Mouse (Mus musculus): ENCODE data around the gene Grk4. TPM values are rescaled to one million over a fixed set of nuclear protein-coding genes. Genes with fewer than 3 reads are reported as not detected.

The Grk4 gene
- polyA plus RNA-seq, 1 experiment from 2014 or later = 4.6 TPM

GRCm38 (mm10) chr5:34642932-34643331 is 17.2 kb upstream of the Grk4 start:
- H3K27me3 ChIP-seq = no peaks in the 10 kb centered on the region
- in situ Hi-C loops (cut with MboI; ENCODE audit: low pct_unique_long_range_greater_than_20kb) = no loop called here
- DNase-seq (ENCODE audit: low read depth, low spot score) = no peak
- CTCF ChIA-PET = interaction anchor here (0.9 to 1.3 kb wide), 3 partner anchors 96 to 124 kb away, joined by 3 read pairs; no protein-coding TSS in a partner anchor
- no peak for TF ChIP-seq CTCF (IDR thresholded peaks at IDR 0.05)
- POLR2A ChIA-PET = no interaction called here
- no peak for ATAC-seq

GRCm38 (mm10) chr5:34647581-34647980 is 12.6 kb upstream of the Grk4 start:
- in situ Hi-C loops (cut with MboI; ENCODE audit: low pct_unique_long_range_greater_than_20kb) = no loop called here
- ChIA-PET CTCF (interaction anchor here (0.6 to 4.5 kb wide), 9 partner anchors 8 to 132 kb away, joined by 3 to 30 read pairs (median 5); partner anchors contain the start of genes Grk4, Mfsd10 and Nop14), POLR2A (interaction anchor here (1.2 kb wide), 1 partner anchor 10 kb away, joined by 4 read pairs; no protein-coding TSS in a partner anchor)
- DNase-seq (ENCODE audit: low read depth, low spot score) (no peak), ATAC-seq (no peak)
- peak; percentile 79 for TF ChIP-seq CTCF (IDR thresholded peaks at IDR 0.05)
- no peaks in the 10 kb centered on the region for H3K27me3 ChIP-seq

DNA sequence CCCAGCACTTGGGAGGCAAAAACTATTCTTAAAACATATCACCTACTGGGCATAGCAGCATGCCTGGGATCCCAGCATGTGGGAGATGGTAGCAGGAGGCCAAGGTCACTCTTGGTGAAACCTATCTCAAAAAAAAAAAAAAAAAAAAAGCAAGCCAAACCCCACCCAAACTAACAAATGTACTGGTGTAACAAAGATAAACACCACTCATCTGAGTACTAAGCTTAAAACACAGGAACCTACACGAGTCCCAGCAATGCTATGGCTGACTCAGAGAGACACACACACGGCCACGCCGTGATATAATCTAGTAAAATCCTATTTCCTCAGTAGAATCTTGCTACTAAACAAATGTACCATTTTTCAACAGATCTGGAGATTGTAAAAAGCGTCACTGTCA is 7.2 kb upstream of the Grk4 start:
- TF ChIP-seq CTCF (IDR thresholded peaks at IDR 0.05) = no peak
- CTCF ChIA-PET = interaction anchor here (2.0 kb wide), 1 partner anchor 16 kb away, joined by 6 read pairs; the partner anchor contains the start of gene Mfsd10
- no peaks in the 10 kb centered on the region for H3K27me3 ChIP-seq
- no peak for DNase-seq (ENCODE audit: low read depth, low spot score)
- in situ Hi-C loops (cut with MboI; ENCODE audit: low pct_unique_long_range_greater_than_20kb) = no loop called here
- POLR2A ChIA-PET = interaction anchor here (0.7 kb wide), 1 partner anchor 12 kb away, joined by 6 read pairs; no protein-coding TSS in a partner anchor
- no peak for ATAC-seq

GRCm38 (mm10) chr5:34654881-34655280 is 5.3 kb upstream of the Grk4 start:
- no peak for ATAC-seq
- POLR2A ChIA-PET = no interaction called here
- CTCF ChIA-PET = interaction anchor here (2.0 kb wide), 1 partner anchor 18 kb away, joined by 6 read pairs; the partner anchor contains the start of gene Mfsd10
- in situ Hi-C loops (cut with MboI; ENCODE audit: low pct_unique_long_range_greater_than_20kb) = no loop called here
- no peak for DNase-seq (ENCODE audit: low read depth, low spot score)
- no peaks in the 10 kb centered on the region for H3K27me3 ChIP-seq
- TF ChIP-seq CTCF (IDR thresholded peaks at IDR 0.05) = no peak

GRCm38 (mm10) chr5:34657556-34657955 is 2.6 kb upstream of the Grk4 start:
- TF ChIP-seq CTCF (IDR thresholded peaks at IDR 0.05) = no peak
- ATAC-seq = no peak
- ChIA-PET CTCF (interaction anchor here (1.4 to 4.2 kb wide), 2 partner anchors 10 kb away, joined by 4 to 29 read pairs; no protein-coding TSS in a partner anchor), POLR2A (no interaction called here)
- in situ Hi-C loops (cut with MboI; ENCODE audit: low pct_unique_long_range_greater_than_20kb) = no loop called here
- H3K27me3 ChIP-seq = no peaks in the 10 kb centered on the region
- no peak for DNase-seq (ENCODE audit: low read depth, low spot score)

- H3K27me3 ChIP-seq = no peaks in the 10 kb centered on the region
- TF ChIP-seq CTCF (IDR thresholded peaks at IDR 0.05) = no peak
- DNase-seq (ENCODE audit: low read depth, low spot score) (no peak), ATAC-seq (peak; percentile 2)
- in situ Hi-C loops (cut with MboI; ENCODE audit: low pct_unique_long_range_greater_than_20kb) = loop anchor here (10.0 kb wide), 1 partner anchor 384 kb away; the partner anchor contains the start of gene Hgfac
- CTCF ChIA-PET = interaction anchor here (0.7 to 4.2 kb wide), 13 partner anchors 9 to 280 kb away, joined by 3 to 29 read pairs (median 3); partner anchors contain the start of gene Mfsd10
- POLR2A ChIA-PET = interaction anchor here (0.8 to 1.9 kb wide), 4 partner anchors 24 to 111 kb away, joined by 3 to 10 read pairs (median 3); partner anchors contain the start of genes Htt and Mfsd10
Measured at GRCm38 (mm10) chr5:34660591-34661130, 482 bp downstream of the Grk4 start.

- ATAC-seq = no peak
- TF ChIP-seq CTCF (IDR thresholded peaks at IDR 0.05) = peak; percentile 17
- ChIA-PET POLR2A (no interaction called here), CTCF (interaction anchor here (0.6 kb wide), 1 partner anchor 143 kb away, joined by 3 read pairs; no protein-coding TSS in a partner anchor)
- DNase-seq (ENCODE audit: low read depth, low spot score) = no peak
- H3K27me3 ChIP-seq = no peaks in the 10 kb centered on the region
- in situ Hi-C loops (cut with MboI; ENCODE audit: low pct_unique_long_range_greater_than_20kb) = loop anchor here (10.0 kb wide), 1 partner anchor 383 kb away; the partner anchor contains the start of gene Hgfac
Measured at GRCm38 (mm10) chr5:34661909-34662308, 1.7 kb downstream of the Grk4 start.

DNA sequence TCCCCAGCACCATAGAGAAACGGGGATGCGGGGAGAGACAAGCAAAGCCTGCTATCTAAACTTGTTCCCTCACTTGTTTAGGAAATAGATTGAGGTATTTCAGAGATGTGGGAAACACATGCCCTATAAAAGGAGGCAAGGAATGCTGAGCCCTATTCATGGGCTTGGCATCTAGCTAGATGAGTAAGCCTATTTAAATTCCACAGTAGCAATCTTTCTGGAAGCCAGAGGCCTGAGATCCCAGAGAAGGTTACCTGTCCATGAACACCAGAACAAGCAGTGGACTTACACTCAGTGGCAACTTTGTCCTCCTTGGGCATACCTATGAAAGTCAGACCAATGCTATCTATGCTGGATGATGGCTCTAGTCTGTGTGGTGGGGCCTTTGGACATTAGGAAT is 3.1 kb downstream of the Grk4 start:
- ChIA-PET CTCF (interaction anchor here (0.7 to 1.4 kb wide), 5 partner anchors 12 to 94 kb away, joined by 3 read pairs; no protein-coding TSS in a partner anchor), POLR2A (interaction anchor here (0.9 kb wide), 1 partner anchor 131 kb away, joined by 3 read pairs; no protein-coding TSS in a partner anchor)
- TF ChIP-seq CTCF (IDR thresholded peaks at IDR 0.05) = no peak
- no peaks in the 10 kb centered on the region for H3K27me3 ChIP-seq
- DNase-seq (ENCODE audit: low read depth, low spot score) (no peak), ATAC-seq (no peak)
- in situ Hi-C loops (cut with MboI; ENCODE audit: low pct_unique_long_range_greater_than_20kb) = loop anchor here (10.0 kb wide), 1 partner anchor 382 kb away; the partner anchor contains the start of gene Hgfac

- CTCF ChIA-PET = no interaction called here
- ATAC-seq = no peak
- POLR2A ChIA-PET = no interaction called here
Measured at GRCm38 (mm10) chr5:34669493-34669892, 9.3 kb downstream of the Grk4 start.

GRCm38 (mm10) chr5:34670280-34670679 is 10.1 kb downstream of the Grk4 start:
- ATAC-seq = no peak
- CTCF ChIA-PET = no interaction called here
- POLR2A ChIA-PET = no interaction called here
- no peaks in the 10 kb centered on the region for H3K27me3 ChIP-seq
- no peak for DNase-seq (ENCODE audit: low read depth, low spot score)
- TF ChIP-seq CTCF (IDR thresholded peaks at IDR 0.05) = peak; percentile 42
- in situ Hi-C loops (cut with MboI; ENCODE audit: low pct_unique_long_range_greater_than_20kb) = no loop called here

More at GRCm38 (mm10) chr5:34669493-34669892, 9.3 kb downstream of the Grk4 start:
- no peak for DNase-seq (ENCODE audit: low read depth, low spot score)
- in situ Hi-C loops (cut with MboI; ENCODE audit: low pct_unique_long_range_greater_than_20kb) = loop anchor here (10.0 kb wide), 1 partner anchor 375 kb away; the partner anchor contains the start of gene Hgfac
- peak; percentile 55 for TF ChIP-seq CTCF (IDR thresholded peaks at IDR 0.05)
- H3K27me3 ChIP-seq = no peaks in the 10 kb centered on the region

DNA sequence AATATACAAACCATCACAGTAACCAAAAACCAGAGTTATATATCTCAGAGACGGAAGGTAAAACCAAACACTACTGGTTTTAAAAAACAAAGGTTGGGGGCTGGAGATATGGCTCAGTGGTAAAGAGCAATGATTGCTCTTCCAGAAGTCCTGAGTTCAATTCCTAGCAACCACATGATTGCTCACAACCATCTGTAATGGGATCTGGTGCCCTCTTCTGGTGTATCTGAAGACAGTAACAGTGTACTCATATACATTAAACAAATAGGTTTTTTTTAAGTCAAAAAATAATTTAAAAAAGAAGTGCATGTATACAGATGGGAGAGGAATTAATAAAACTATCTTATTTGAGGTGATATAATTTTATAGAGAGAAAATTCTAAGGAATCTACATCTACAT is 29.7 kb downstream of the Grk4 start:
- ATAC-seq (no peak), DNase-seq (ENCODE audit: low read depth, low spot score) (no peak)
- H3K27me3 ChIP-seq = no peaks in the 10 kb centered on the region
- CTCF ChIA-PET = no interaction called here
- in situ Hi-C loops (cut with MboI; ENCODE audit: low pct_unique_long_range_greater_than_20kb) = loop anchor here (25.0 kb wide), 1 partner anchor 647 kb away; no protein-coding TSS in a partner anchor
- POLR2A ChIA-PET = no interaction called here
- TF ChIP-seq CTCF (IDR thresholded peaks at IDR 0.05) = peak; percentile 36

All from Patski (cell line).